Mouse (Mus musculus): ENCODE results near the gene Mc3r.

Gene Mc3r

DNA sequence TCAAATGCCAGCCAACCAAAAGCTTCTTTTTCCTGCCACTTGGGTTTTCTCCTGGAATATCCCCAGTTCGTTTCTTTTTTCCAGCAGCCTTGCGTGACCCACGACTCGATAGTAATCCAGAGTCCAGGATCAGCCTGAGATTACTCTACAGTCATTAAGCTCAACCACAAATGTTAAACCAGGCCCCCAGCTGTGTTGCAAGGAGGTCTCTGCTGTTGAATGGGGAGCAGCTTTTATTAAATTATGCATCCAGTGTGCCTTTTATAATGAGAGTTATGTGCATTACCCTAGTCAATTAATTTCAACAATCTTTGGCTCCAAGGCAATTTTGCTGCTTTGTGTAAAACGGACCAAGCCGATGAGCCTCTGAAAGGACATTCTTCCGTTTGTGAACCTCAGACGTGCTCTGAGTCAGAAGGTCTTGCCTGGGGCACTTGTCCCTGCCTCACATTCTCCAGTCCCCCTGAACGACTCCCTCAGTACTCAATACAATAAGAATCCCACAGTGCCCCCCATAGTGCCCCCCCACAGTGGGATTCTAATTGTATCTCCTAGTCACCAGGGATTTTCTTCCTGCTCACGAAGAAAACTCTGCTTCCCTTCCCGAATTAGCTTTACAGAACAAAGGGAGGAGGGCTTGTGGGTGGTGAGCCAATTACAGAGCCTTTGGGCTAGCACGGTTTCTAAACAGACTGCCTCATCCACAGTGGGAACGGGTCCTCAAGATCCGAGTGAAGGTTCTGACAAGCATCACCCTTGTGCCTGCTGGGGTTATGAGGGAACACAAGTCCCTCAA, 51.0 kb downstream of the Mc3r start:
- DNase-seq: no peak
